ENCODE assay signal across 11 mouse cellular contexts in genomic region chr4:140549975-140550374, GRCm38 (mm10).
DNase-seq lines count a peak whose midpoint lies in the region; ATAC-seq lines count a peak whose summit lies in the region.
"Had no signal": no experiment of that assay in that cellular context is flagged by ENCODE, and none has a peak within 500 bp of the region (broad histone marks: within the 10 kb centered on the region; RNA-seq: fewer than 3 reads in every experiment).

No protein-coding gene starts in this region.

- no peak for ATAC-seq in cerebellum, adult (ENCODE audit: insufficient number of reproducible peaks, low FRiP score, low TSS enrichment)
- ATAC-seq in hindbrain, embryonic 16.5 days = peak; percentile 71
- ATAC-seq: activated CD4-positive, CD25-positive, alpha-beta regulatory T cell, adult 4 months had no signal

- H3K9me3 ChIP-seq in hindbrain, embryonic 16.5 days (ENCODE audit: control insufficient read depth, low read length) = no peaks in the 10 kb centered on the region

- peak overlapping the region; percentile 53; the same call in 1 of the 2 replicates for H3K27ac ChIP-seq in hindbrain, embryonic 16.5 days (ENCODE audit: low read depth, low read length)
- H3K27ac ChIP-seq: left cerebral cortex, adult 2 months had no signal

- DNase-seq in cerebellum, postnatal 10 days = peak; percentile 79 to 85
- peak; percentile 39 to 59 for DNase-seq in left cerebral cortex, postnatal 10 days (ENCODE audit: extremely low spot score in 1 of 2, low spot score in 2 of 2)
- no peak for DNase-seq in left cerebral cortex, adult 18-20 months (ENCODE audit: low spot score in 2 of 2)
- DNase-seq in right cerebral cortex, postnatal 10 days (ENCODE audit: low spot score in 2 of 2) = peak; percentile 71 to 72
- no peak for DNase-seq in liver
- DNase-seq in thymus, adult 18-20 months = no peak

- peaks cover 8% of the 10 kb centered on the region; the same call in 1 of the 2 replicates for H3K4me1 ChIP-seq in hindbrain, embryonic 16.5 days (ENCODE audit: control insufficient read depth, insufficient read depth, low read depth, low read length)

- no peak overlapping the region for H3K4me3 ChIP-seq in hindbrain, embryonic 16.5 days (ENCODE audit: low read length)
- H3K4me3 ChIP-seq: erythroblast, embryonic 14.5 days; left cerebral cortex, adult 2 months had no signal

- no peak overlapping the region for H3K4me2 ChIP-seq in hindbrain, embryonic 16.5 days (ENCODE audit: low read length)

- H3K27me3 ChIP-seq in hindbrain, embryonic 16.5 days (replicated peaks; ENCODE audit: control insufficient read depth, insufficient read depth, low read length) = no peaks in the 10 kb centered on the region

- WGBS in hindbrain, embryonic 16.5 days = 45% methylated on average over 12 of the region's 12 CpGs

- intact Hi-C loops in left cerebral cortex, postnatal 10 days (cut with DNase I) = loop anchor here (5.0 to 10.0 kb wide), 2 partner anchors 125 to 673 kb away; no protein-coding TSS in a partner anchor

- H3K36me3 ChIP-seq in hindbrain, embryonic 16.5 days (ENCODE audit: control insufficient read depth, insufficient read depth, low read length) = peaks cover 40% of the 10 kb centered on the region

- no peak overlapping the region for H3K9ac ChIP-seq in hindbrain, embryonic 16.5 days (ENCODE audit: low read depth, low read length)

Comparison
In these comparisons a context has a peak if more than half of its experiments do, and no peak if none do; other contexts are left out.
1. DNase-seq: peak in cerebellum, postnatal 10 days (2 of 2), left cerebral cortex, postnatal 10 days (2 of 2) and right cerebral cortex, postnatal 10 days (2 of 2); none in left cerebral cortex, adult 18-20 months (0 of 2), liver (single experiment) and thymus, adult 18-20 months (0 of 2).